Mouse (Mus musculus) ovary, postnatal 10 days (tissue): ENCODE data around the gene Adarb1.

ENCODE experiments used
- DNase-seq: peaks from one replicate; pipeline ENCODE4 v3.0.0; 2022; ENCODE audit warnings: low spot score

Gene Adarb1

DNA sequence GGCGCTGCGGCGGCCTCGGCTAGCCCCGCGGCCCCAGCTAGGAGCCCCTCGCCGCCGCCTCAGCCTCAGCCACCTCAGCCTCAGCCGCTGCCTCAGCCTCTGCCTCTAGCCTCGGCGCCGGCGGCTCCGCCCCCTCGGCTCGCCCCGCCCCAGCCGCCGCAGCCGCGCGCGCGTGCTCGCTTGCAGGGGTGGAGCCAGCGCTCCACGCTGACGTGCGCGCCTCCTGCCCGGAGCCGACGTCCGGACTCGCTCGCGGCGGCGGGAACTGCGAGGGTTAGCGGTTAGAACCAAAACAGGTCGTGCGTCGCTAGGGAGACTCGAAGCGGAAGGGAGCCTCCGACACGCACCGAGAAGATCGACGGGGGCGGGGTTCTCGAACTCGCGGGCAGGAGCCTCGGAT lies at the start of gene Adarb1:
TSS of gene Adarb1 (minus strand) at position 133 of the 400 bp plus-strand sequence.
- peak; percentile 66 for DNase-seq

DNA sequence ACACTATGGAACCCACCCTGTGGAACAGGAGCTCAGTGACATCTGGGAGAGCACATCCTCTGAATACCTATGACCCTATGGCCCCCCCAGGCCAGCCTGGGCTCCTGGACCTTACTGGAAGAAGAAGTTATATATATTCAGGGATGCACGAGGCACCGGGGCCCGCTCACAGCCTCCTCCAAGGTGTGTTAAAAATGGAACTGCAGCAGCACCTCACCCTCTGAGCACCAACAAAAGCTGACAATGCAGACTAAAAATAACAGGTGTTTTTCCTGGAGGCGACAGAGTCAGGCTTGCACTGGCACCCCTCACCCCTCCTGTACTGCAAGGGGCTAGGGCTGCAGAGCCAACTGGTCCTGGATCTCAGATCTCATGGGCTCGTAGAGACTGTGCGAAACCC lies 49.3 kb upstream of the Adarb1 start:
- no peak for DNase-seq

DNA sequence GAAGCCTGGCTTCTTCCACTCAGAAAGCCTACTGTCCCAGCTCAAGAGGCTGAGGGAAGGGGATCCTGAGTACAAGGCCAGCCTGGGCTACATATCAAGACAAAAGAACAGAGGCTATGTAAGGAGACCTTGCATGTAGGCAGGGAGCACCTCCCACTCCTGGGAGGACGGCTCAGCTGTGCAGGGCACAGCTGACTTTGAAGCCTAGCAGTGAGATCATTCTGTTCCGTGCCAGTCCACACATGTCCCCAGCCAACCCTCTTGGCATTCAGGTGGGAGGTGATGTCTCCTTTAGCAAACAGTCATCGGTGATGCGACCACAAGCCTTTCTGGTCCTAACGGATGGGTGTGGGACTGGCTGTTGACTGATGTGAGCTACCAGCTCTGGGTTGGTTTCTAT lies 47.8 kb upstream of the Adarb1 start:
- DNase-seq, result no peak

DNA sequence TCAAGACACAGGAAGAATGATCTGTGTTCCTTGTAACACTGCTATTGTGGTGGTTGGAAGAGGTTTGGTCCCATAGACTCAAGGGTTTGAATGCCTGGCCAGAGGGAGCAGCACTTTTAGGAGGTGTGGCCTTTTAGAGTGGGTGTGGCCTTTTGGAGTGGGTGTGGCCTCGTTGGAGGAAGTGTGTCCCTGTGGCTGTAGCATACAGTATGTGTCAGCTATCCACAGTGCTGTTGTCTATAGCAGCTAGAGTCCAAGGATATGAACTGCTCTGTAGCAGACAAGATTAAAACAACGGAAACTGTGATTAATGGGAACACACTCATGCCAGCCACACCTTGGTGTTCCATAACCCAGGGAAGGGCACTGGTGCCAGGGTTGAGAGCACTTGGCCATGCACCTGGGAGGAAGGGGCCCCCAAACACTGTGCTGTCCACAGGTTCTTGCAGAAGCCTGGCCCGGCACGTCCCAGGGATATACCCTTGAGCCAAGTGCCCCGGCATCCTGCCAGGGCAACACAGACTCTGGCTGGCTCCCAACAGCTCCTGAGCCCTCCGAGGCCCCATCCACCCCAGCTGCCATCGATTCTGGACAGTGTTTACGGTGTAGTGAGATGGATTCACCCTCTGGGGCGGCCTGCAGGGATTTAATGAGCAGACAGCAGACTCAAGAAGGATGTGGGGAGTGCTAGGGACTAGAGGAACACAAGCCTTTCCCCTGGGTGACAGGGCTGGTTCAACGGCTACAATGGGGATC lies 46.3 kb upstream of the Adarb1 start:
- DNase-seq, result peak; percentile 21

DNA sequence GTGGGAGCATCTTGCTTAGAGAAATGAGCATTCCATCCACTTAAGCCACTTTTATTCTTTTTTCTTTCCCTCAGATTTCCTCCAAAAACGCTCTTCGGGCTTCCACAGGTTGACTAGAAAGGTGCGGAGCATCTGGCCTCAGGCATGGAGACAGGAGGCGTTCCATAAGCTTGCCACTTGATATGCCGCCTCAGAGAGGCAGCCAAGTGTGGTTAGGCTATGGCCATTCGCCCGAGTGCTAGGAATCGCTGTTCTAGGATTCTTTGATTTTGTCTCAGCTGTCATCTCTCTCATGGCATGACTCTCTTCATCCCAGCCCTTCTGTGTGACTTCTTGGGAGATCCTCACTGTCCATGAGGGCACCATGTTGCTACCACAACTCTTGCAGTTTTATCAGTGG lies 43.1 kb upstream of the Adarb1 start:
- no peak for DNase-seq

DNA sequence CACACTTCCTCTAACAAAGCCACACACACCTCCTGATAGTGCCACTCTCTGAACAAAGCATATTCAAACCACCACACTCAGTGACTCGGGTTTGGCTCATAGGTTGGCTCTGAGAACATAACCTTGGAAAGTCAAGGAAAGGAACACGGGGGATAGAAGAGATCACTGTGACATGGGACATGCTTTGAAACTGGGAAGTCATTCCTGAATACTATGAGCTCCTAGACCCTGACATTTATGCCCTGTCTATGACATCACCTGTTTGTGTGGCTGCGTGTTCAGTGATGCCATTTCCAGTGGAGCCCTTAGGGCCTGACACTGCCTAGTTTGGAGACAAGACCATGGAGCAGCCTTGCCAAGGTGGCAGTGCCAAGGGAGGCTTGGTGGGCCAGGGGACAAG lies 39.6 kb upstream of the Adarb1 start:
- DNase-seq, result no peak

DNA sequence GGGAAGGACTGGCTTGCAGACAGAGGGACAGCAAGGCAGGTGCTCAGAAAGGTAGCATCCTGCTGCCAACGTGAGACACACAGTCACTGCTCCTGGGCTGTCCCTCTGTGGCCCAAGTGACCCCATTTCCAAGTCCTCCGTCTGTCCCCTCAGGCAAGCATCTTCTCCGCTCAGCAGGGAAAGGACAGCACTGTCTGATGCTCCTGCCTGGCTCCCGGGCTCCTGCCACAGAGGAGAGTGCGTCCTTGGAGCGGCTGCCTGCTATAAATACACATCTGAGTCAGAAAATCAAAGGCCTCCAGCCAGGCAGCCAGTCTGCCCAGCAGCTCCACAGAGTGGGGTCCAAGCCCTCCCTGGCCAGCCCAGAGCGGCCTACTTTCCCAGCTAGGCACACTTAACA lies 38.4 kb upstream of the Adarb1 start:
- no peak for DNase-seq

DNA sequence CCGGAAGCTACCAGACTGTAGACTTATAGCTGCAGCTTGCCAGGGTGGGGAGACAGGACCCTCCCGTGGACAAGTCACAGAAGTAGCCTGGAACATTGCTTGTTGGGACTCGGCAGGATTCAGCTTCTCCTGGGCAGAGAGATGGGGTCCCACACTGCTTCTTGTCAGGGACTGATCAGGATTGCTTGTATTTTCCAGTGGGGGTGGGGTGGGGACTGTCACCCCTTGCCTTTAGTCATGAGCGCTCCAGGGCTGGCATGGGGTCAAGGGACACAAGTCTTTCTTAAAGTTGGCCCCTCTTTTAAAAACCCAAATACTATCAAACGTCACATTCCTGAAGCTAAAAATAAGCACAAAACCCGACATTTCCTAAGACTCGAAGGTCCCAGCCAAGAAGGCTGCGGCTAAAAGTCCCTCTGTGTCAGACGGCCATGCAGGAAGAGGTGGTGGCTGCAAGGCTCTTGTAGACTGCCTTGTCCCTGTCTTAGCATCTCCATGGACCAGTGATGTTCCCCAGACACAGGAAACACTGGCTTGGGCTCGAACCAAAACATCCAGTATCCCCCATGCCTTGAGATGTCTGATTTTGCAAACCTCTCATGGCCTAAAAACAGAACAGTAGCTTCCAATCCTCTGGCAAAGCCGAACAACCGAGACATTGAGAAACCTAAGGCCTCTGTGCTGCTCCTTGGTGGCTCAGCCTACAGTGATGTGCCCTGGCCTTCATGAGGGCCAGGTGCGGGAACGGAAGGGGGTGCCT lies 37.4 kb upstream of the Adarb1 start:
- no peak for DNase-seq

DNA sequence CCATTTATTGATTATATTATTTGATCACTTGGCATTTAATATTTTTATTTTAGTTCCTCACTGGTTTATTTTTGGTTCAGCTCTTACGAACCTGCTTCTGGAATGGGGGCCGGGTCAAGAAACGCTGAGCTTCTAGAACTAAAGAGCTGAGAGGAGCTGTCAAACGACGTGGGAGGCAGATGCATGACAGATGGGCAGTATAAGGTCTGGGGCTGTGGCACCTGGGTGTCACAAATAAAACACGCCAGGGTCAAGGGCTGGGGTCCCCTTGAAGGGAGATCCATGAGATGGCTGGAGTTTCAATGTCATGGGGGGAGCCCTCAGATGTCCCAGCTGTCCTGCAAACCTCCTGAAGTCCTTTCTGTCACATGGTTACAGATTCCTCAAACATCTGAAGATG lies 36.7 kb upstream of the Adarb1 start:
- no peak for DNase-seq

DNA sequence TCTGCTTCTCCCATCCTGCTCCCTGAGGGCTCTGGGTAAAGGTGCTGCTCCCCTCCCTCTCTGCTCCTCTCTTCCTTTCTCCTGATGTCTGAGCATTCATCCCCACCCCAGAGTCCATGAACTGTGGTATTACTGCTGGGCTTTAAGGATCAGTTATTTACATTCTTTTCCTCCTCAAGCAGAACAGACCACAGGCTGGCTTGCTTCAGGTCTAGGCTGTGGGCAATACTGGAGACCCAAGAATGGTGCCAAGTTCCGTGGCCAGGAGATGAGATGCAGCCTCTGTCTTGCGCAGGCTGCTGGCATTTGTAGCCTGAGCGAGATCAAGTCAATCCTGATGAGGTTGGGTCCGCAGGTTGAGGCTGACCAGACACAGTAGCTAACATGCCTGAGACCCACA lies 33.8 kb upstream of the Adarb1 start:
- DNase-seq, result no peak

DNA sequence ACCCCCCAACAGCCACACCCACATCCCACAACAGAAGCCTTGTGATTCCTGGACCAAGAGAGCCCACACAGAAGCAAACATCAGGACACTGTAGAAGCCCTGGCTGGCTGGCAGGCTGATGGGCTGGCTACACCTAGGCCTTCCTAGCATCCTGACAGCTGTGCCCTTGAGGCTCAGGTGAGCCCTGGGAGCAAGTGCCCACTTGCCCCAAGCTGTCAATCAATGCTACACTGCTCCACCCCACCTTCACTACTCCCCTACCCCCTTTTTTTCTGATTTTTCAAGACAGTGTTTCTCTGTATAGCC lies 32.0 kb upstream of the Adarb1 start:
- DNase-seq, result no peak

DNA sequence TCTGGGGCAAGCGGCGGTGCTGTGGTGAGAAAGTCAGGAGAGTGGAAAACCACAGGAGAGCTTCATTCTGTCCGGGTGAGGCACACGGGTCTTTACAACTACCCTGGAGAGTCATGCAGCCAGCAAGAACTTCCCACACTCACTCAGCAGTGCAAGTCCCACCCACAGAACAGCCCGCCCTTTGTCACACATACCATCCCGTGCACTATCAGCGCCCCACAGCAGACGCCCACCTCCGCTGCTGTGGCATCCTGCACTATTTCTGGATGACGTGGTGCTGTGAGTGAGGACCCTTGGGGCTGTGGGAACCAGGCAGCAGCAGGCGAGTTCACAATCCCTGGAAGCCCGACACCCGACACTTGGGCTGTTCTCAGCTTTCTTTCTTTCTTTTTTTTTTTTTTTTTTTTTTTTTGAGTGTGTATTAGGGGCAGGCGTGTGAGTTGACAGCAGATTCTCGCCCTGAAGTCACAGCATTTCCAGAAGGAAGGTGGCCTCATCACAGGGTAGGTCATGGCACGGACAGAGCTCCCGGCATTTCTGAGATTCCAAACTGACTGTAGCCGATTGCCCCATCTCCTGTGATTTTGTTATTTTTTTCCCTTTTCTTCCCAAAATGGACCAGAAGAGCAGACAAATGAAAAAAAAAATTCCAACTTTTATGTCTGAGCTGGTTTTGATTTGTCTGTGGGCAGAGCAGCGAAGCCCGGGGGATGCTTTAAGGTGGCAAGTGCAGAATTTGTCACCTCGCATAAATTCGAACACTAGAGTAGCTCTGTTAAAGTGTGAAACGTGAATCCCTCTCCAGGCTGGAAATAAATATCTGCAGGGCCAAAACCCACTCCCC lies 31.5 kb upstream of the Adarb1 start:
- DNase-seq, result no peak

DNA sequence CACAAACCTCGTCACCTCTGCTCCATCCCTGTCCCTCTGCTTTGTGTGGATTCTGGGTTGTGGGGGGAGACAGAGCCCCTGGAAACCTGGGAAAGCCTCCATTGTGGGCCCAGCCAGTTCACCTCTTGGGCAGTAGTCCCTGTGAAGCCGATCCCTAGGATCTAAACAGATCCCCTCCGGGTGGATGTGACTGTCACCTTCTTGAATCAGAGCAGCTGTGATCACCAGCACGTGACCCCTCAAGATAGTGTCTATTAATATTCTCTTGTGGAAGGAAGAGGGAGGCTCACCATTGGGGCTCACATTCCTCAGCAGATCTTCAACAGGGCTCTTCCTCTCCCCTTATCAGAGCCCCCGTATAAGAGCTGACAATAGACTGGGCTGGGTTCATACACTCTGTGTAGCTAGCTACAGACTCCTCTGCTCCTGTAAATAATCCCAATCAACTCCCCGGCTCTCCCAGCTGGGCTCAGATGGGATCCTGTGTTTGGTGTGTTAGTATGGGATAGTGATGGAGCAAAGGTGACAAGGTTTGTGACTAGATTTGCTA lies 30.7 kb upstream of the Adarb1 start:
- no peak for DNase-seq

DNA sequence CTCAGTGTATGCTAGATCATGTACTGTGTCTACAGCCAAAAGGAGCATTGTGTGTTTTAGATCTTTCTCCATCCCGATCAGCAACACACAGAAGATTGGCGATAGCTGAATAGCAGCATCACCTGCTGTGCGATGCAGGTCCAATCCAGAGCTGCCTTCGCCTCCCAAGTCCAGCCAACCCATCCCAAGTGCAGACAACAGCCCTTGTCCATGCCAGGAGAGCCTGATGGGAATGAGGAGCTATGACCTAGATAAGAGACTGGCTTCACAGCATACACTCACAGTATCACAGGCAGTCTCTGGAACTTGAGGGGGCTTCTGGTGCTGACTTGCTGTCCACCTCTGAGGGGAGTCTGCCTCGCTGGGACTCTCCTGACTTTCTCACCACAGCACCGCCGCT lies 30.1 kb upstream of the Adarb1 start:
- DNase-seq, result no peak

DNA sequence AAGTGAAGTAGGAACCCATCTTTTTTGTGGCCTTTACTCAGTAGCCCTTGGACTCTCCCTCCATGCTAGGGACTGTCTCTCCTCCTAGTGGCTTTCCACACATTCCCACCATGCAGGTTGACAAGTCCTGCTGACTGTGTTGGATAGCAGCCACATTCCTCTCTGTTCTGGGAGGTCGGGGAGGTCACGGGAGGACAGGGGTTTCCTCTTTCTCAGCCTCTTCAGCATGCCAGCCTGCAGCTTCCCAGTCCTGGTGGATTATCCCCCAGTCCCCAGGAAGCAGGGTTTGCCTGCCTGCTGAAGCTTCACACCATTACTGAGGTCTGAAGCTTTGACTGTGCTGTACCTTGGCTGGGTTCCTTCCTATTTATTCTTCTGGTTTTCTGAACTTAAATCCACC lies 29.7 kb upstream of the Adarb1 start:
- no peak for DNase-seq

DNA sequence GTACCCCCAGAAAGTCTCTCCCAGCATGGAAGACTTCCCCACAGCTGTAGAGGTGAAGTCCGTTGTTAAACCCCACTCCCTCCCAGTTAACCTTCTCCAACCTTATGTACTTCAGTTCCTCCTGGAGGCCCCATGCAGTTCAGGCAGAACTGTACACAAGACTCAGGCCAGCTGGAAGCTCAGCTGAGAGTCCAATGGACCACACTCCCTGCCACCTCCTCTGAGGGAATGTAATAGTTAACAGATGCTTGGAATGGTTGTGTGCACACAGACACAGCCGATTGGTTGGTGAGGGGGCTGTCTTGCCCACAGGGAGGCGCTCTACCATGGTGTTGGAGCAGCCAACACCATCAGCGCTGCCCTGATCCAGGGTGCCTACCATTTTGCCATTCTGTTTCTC lies 24.2 kb upstream of the Adarb1 start:
- DNase-seq, result no peak

DNA sequence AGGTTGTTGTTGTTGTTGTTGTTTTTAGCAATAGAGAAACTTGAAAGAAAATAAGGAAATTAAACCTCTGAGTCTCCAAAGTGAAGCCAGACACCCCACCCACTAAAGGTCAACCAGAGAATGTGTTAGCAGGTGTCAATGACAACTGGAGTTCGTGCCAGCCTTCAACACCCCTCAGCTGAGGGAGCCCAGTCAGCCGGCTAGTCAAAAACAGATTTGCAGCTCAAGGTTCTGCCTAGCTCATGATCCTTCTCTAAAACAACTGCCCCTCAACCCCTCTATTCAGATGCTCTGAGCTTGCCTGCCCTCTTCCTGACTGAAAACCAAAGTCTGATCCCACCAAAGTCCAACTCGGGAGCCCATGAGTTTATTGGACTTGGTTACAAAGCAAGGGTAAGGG lies 23.7 kb upstream of the Adarb1 start:
- DNase-seq, result no peak

DNA sequence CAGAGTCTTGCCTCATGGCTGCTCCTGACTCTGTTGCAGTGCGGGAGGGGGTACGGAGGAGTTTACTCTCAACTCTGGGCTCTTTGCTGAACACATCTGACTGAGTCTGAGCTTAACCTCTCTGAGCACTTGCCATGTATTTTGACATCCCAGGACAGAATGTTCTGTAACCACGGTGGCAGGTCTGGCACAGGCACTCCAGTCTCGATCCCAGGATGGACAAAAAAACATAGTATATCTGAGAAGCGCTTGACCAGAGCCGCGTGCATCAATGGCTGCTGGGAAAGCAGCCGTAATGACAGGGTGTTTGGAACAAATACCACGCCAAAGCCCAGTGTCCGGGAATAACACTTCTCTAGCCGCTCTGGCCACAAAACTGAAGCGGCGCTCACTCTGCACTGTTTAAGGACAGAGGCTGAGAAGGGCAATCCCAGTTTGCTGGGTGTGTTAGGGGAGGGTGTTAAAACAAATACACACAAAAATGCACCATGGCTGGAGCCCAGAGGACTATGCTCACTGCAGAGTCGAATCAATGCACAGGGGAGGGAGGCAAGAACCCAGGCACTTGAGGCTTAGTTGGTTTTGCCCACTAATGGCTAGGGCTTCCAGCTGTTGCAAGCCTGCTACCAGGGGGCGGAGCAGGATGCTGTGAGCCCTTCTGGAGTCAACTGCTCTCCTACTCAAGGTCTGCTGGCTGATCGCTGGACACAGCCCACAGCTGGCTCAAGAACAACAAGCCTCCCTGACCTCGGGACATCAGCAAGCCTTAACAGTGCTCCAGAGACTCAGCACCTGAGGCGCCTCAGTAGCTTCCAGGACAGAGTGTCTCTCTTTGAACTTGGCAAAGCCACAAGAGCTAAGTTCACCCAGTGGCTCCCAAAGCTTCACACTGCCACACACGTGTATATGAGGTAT lies 23.0 kb upstream of the Adarb1 start:
- DNase-seq, result no peak

DNA sequence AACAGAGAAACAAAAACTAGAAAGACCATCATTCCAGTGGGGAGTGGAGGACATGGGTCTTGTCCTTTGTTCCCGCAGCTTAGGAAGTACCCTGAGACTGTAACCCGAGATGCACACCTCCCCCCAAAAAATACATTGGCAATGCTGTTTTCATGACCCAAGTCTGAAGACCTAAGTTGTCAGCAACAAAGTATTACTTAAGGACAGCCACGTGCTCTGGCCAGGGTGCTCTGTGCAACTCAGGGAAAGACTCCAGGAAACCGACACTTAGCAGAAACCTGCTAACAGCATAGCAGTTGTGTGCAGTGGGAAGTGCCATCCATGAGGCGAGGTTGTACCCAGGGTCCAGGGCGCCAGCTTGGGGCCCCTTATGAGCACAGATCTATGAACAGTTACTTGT lies 22.2 kb upstream of the Adarb1 start:
- DNase-seq, result no peak

DNA sequence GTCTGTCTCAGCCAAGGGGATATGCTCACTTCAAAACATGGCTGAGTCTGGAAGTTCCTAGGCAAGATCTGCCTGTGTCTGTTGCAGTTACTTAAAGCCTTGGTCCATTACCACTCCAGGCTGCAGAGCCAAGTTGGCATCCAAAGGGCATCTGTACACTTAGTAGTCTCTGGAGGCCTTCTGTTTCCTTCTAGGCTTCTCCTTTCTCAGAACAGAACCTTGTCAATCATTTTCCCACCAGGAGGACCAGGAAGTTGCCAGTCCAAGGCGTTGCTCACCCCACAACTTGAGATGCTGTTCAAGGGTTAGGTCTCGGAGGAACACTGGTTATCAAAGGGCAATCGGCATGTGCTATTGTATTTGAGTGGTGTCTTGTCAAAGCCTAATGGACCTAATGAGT lies 21.0 kb upstream of the Adarb1 start:
- no peak for DNase-seq

DNA sequence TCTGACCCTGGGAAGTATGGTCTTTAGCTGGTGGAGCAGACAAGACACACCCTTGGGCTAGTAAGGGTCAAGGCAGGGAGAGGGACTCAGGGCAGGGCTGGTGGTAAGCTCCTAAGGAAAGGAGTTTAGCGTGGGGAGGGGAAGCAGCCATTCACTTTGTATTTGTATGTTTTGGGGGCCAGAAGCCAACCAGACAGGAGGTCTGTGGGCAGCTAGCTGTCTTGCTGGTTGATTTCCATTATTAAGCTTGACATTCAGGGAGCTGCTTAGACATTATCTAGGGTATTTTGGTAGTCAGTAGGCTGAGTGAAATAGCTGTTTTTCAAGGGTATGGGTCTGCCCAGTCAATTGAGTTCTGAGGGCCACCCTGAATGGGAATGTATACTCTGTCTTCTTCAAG lies 20.0 kb upstream of the Adarb1 start:
- DNase-seq, result no peak

DNA sequence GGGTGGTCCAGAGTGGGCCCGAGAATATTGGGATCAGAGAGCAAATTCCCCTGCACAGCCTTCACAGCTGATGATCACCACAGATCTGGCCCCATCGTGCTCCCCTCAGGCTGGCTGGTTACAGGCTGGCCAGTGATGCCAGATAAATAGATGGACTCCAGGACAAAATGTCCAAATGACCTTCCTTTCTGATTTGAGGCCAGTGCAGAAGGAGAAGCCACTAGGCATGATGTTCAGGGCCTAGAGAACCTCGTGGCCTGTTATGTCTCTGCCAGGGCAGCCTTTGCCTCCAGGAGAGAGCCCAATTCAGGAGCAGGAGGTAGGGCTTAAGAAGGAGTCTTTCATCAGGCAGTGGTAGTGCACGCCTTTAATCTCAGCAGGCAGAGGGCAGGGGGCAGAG lies 17.3 kb upstream of the Adarb1 start:
- DNase-seq, result no peak
